Mouse (Mus musculus) embryonic facial prominence, embryonic 10.5 days (tissue): ENCODE data around the gene Dyrk3. TPM values are rescaled to one million over a fixed set of nuclear protein-coding genes. Genes with fewer than 3 reads are reported as not detected.

Experiments
- DNase-seq: peaks from one replicate; pipeline ENCODE4 v3.0.0-alpha.2; 2017; ENCODE audit warnings: low spot score
- H3K27ac ChIP-seq: fragments of 300-500 bp; sonication (generic); replicated peaks from 2 replicates; pipeline ENCODE4 v1.5.1; 2016; ENCODE audit warnings: mild to moderate bottlenecking
- H3K27me3 ChIP-seq: fragments of 300-500 bp; sonication (generic); replicated peaks from 2 replicates; pipeline ENCODE4 v1.6.1; 2016; ENCODE audit warnings: low read depth, mild to moderate bottlenecking; ENCODE audit not compliant: poor library complexity, severe bottlenecking
- H3K36me3 ChIP-seq: fragments of 300-500 bp; sonication (generic); replicated peaks from 2 replicates; pipeline ENCODE4 v1.6.1; 2016; ENCODE audit warnings: mild to moderate bottlenecking, moderate library complexity
- H3K4me1 ChIP-seq: fragments of 300-500 bp; sonication (generic); 2 replicates; pipeline ENCODE4 v1.6.1; 2016
- H3K4me3 ChIP-seq: fragments of 300-500 bp; sonication (generic); 2 replicates; pipeline ENCODE4 v1.5.1; 2016; ENCODE audit warnings: mild to moderate bottlenecking, moderate library complexity
- H3K9me3 ChIP-seq: fragments of 300-500 bp; sonication (generic); 2 replicates; pipeline ENCODE4 v1.6.1; 2016; ENCODE audit warnings: mild to moderate bottlenecking
- WGBS: fragments of 180-500 bp; shearing (Covaris S2); methylation state at CpG from one replicate; pipeline ENCODE4 v1.1.7; 2016; 5-methylcytosine and 5-hydroxymethylcytosine counted together
- polyA plus RNA-seq: library from polyadenylated mRNA; unstranded; fragments of >200 nt; fragmentation: Nextera tagmentation; extraction: Ambion mirVana; gene quantifications from 2 replicates; pipeline ENCODE4 v1.2.1, GENCODE M21; 2016

Gene Dyrk3
- polyA plus RNA-seq, 1 experiment from 2014 or later, result 8.7 TPM

GRCm38 (mm10) chr1:131085957-131086739, 52.0 kb downstream of the Dyrk3 start:
- Histone ChIP-seq H3K27ac (peak overlapping the region; percentile 16; the same call in 1 of the 2 replicates), H3K4me3 (no peak overlapping the region), H3K36me3 (no peaks in the 10 kb centered on the region; the same call in 1 of the 2 replicates), H3K27me3 (no peaks in the 10 kb centered on the region), H3K9me3 (no peaks in the 10 kb centered on the region), H3K4me1 (peaks cover 94% of the 10 kb centered on the region)
- 10% methylated on average over 4 of the region's 4 CpGs for WGBS
- no peak for DNase-seq

GRCm38 (mm10) chr1:131085272-131085671, 52.9 kb downstream of the Dyrk3 start:
- 78% methylated on average over 3 of the region's 3 CpGs for WGBS
- peaks cover 94% of the 10 kb centered on the region for H3K4me1 ChIP-seq
- DNase-seq, result no peak
- no peaks in the 10 kb centered on the region; the same call in 1 of the 2 replicates for H3K36me3 ChIP-seq
- no peaks in the 10 kb centered on the region for H3K27me3 ChIP-seq
- no peak overlapping the region for H3K27ac ChIP-seq
- no peaks in the 10 kb centered on the region for H3K9me3 ChIP-seq
- no peak overlapping the region for H3K4me3 ChIP-seq

- Histone ChIP-seq H3K27me3 (no peaks in the 10 kb centered on the region), H3K27ac (peak overlapping the region; percentile 58), H3K9me3 (no peaks in the 10 kb centered on the region), H3K4me1 (peaks cover 94% of the 10 kb centered on the region), H3K4me3 (no peak overlapping the region), H3K36me3 (no peaks in the 10 kb centered on the region; the same call in 1 of the 2 replicates)
- DNase-seq, result no peak
- 37% methylated on average over 8 of the region's 8 CpGs for WGBS
Observed at GRCm38 (mm10) chr1:131084289-131084688, 53.9 kb downstream of the Dyrk3 start.

GRCm38 (mm10) chr1:131083609-131084008, 54.5 kb downstream of the Dyrk3 start:
- Histone ChIP-seq H3K9me3 (no peaks in the 10 kb centered on the region), H3K36me3 (no peaks in the 10 kb centered on the region; the same call in 1 of the 2 replicates), H3K4me3 (no peak overlapping the region), H3K27ac (peak overlapping the region; percentile 58), H3K4me1 (peaks cover 94% of the 10 kb centered on the region), H3K27me3 (no peaks in the 10 kb centered on the region)
- WGBS, result 72% methylated on average over 4 of the region's 4 CpGs
- no peak for DNase-seq

GRCm38 (mm10) chr1:131083122-131083521, 55.0 kb downstream of the Dyrk3 start:
- Histone ChIP-seq H3K27me3 (no peaks in the 10 kb centered on the region), H3K27ac (no peak overlapping the region), H3K4me3 (no peak overlapping the region), H3K9me3 (no peaks in the 10 kb centered on the region), H3K36me3 (no peaks in the 10 kb centered on the region; the same call in 1 of the 2 replicates), H3K4me1 (peaks cover 94% of the 10 kb centered on the region)
- DNase-seq, result no peak
- 63% methylated on average over 5 of the region's 5 CpGs for WGBS

- Histone ChIP-seq H3K4me3 (no peak overlapping the region), H3K27ac (no peak overlapping the region), H3K36me3 (no peaks in the 10 kb centered on the region; the same call in 1 of the 2 replicates), H3K4me1 (peaks cover 88% of the 10 kb centered on the region), H3K9me3 (no peaks in the 10 kb centered on the region), H3K27me3 (no peaks in the 10 kb centered on the region)
- DNase-seq, result no peak
- 95% methylated on average over 1 of the region's 1 CpGs for WGBS
Observed at GRCm38 (mm10) chr1:131080686-131081085, 57.5 kb downstream of the Dyrk3 start.

- H3K27me3 ChIP-seq, result no peaks in the 10 kb centered on the region
- H3K27ac ChIP-seq, result peak overlapping the region; percentile 77
- H3K4me3 ChIP-seq, result no peak overlapping the region
- no peak for DNase-seq
- no peaks in the 10 kb centered on the region; the same call in 1 of the 2 replicates for H3K36me3 ChIP-seq
- H3K9me3 ChIP-seq, result no peaks in the 10 kb centered on the region
- WGBS, result 74% methylated on average over 4 of the region's 4 CpGs
- peaks cover 87% of the 10 kb centered on the region for H3K4me1 ChIP-seq
Observed at GRCm38 (mm10) chr1:131079762-131080161, 58.4 kb downstream of the Dyrk3 start.

GRCm38 (mm10) chr1:131078761-131079330, 59.3 kb downstream of the Dyrk3 start:
- DNase-seq, result peak; percentile 61
- no peak overlapping the region for H3K4me3 ChIP-seq
- H3K27me3 ChIP-seq, result no peaks in the 10 kb centered on the region
- peak overlapping the region; percentile 77 for H3K27ac ChIP-seq
- H3K4me1 ChIP-seq, result peaks cover 87% of the 10 kb centered on the region
- no peaks in the 10 kb centered on the region for H3K9me3 ChIP-seq
- WGBS, result 48% methylated on average over 3 of the region's 3 CpGs
- H3K36me3 ChIP-seq, result no peaks in the 10 kb centered on the region; the same call in 1 of the 2 replicates

Other genes starting within 250 kb of the Dyrk3 start
- gene Il20, start 226.9 kb downstream of the Dyrk3 start, polyA plus RNA-seq, result not detected in 2 replicates
- gene Il19, start 198.2 kb downstream of the Dyrk3 start, polyA plus RNA-seq, result 0.21 and 0.39 TPM in 2 replicates
- gene Il10, start 118.5 kb downstream of the Dyrk3 start, polyA plus RNA-seq, result not detected in 2 replicates
- gene Mapkapk2, start 40.5 kb downstream of the Dyrk3 start, polyA plus RNA-seq, result 44.4 and 45.4 TPM in 2 replicates
- 66.9 and 70.3 TPM in 2 replicates for gene Eif2d, start 14.8 kb upstream of the Dyrk3 start, polyA plus RNA-seq
- gene Rassf5, start 106.9 kb upstream of the Dyrk3 start, polyA plus RNA-seq, result 1.2 and 1.3 TPM in 2 replicates
- gene Ikbke, start 141.3 kb upstream of the Dyrk3 start, polyA plus RNA-seq, result 0.94 and 1.6 TPM in 2 replicates